Mouse (Mus musculus) forebrain, embryonic 13.5 days (tissue): Measurements from ENCODE around the gene Klkb1. TPM values are rescaled to one million over a fixed set of nuclear protein-coding genes. Genes with fewer than 3 reads are reported as not detected.

Source experiments
- ATAC-seq: fragments of 200-750 bp; cut with Nextera tagmentation; 2 replicates; pipeline ENCODE4 v1.8.0; 2017
- H3K27ac ChIP-seq: fragments of 300-500 bp; sonication (generic); 2 replicates; pipeline ENCODE4 v1.5.1; 2015; ENCODE audit warnings: inconsistent platforms, mild to moderate bottlenecking, moderate library complexity
- H3K27me3 ChIP-seq: fragments of 300-500 bp; sonication (generic); 2 replicates; pipeline ENCODE4 v1.6.1; 2015; ENCODE audit warnings: mild to moderate bottlenecking, inconsistent platforms
- H3K36me3 ChIP-seq: fragments of 300-500 bp; sonication (generic); 2 replicates; pipeline ENCODE4 v1.6.1; 2015; ENCODE audit warnings: mild to moderate bottlenecking, inconsistent platforms; ENCODE audit not compliant: poor library complexity, severe bottlenecking
- H3K4me1 ChIP-seq: fragments of 300-500 bp; sonication (generic); 2 replicates; pipeline ENCODE4 v1.6.1; 2015; ENCODE audit warnings: inconsistent platforms
- H3K4me2 ChIP-seq: fragments of 300-500 bp; sonication (generic); 2 replicates; pipeline ENCODE4 v1.6.1; 2015; ENCODE audit warnings: inconsistent platforms, mild to moderate bottlenecking, moderate library complexity
- H3K4me3 ChIP-seq: fragments of 300-500 bp; sonication (generic); 2 replicates; pipeline ENCODE4 v1.5.1; 2015; ENCODE audit warnings: mild to moderate bottlenecking, inconsistent platforms
- H3K9ac ChIP-seq: fragments of 300-500 bp; sonication (generic); 2 replicates; pipeline ENCODE4 v1.6.1; 2015; ENCODE audit warnings: mild to moderate bottlenecking, inconsistent platforms
- H3K9me3 ChIP-seq: fragments of 300-500 bp; sonication (generic); replicated peaks from 2 replicates; pipeline ENCODE4 v1.6.1; 2016; ENCODE audit warnings: inconsistent platforms
- WGBS: fragments of 180-500 bp; shearing (Covaris S2); methylation state at CpG from one replicate; pipeline ENCODE4 v1.1.7; 2015; 5-methylcytosine and 5-hydroxymethylcytosine counted together
- polyA plus RNA-seq: library from polyadenylated mRNA; unstranded; fragments of >200 nt; fragmentation: Nextera tagmentation; extraction: Ambion mirVana; gene quantifications from 2 replicates; pipeline ENCODE4 v1.2.1, GENCODE M21; 2015

The Klkb1 gene
- polyA plus RNA-seq, 1 experiment from 2014 or later: not detected

DNA sequence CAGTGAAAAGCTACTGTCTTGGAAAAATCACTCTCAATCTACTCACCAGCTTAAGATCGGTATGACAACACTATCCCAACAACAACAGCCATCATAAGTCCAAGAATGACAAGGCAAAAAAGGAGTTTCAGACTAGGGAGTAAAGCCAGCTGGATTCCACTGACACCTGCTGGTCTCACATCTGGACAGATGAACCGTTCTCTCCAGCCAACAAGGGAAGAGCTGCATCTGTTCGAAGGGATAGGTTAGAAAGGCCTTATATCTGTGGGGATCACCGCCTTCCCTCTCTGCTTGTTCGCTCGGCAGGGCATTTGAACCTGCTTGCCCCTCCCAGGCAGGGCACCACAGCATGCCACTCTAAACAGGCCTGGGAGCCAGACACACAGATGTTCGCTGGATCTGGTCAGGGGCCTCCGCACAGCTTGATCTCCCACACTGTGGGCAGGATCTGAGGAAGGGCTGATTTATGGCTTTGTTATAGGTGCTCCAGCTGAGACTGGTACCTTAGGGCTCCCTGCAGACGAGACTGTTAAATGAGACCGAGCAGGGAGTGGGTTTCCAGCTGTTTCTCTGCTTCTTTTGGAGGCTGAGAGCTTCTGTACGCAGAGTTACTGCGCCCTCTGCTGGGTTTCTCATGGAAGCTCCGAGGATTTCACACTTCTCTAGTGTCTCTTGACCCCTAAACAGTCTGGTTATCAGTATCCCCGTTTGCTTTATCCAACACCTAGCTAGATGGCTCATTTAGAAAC lies 58.3 kb downstream of the Klkb1 start:
- Histone ChIP-seq H3K9me3 (no peaks in the 10 kb centered on the region), H3K36me3 (no peaks in the 10 kb centered on the region), H3K4me3 (no peak overlapping the region), H3K27me3 (no peaks in the 10 kb centered on the region), H3K4me1 (no peaks in the 10 kb centered on the region), H3K4me2 (peak overlapping the region; percentile 38), H3K27ac (no peak overlapping the region), H3K9ac (no peak overlapping the region)
- 21% methylated on average over 14 of the region's 14 CpGs for WGBS
- peak; percentile 77 for ATAC-seq

DNA sequence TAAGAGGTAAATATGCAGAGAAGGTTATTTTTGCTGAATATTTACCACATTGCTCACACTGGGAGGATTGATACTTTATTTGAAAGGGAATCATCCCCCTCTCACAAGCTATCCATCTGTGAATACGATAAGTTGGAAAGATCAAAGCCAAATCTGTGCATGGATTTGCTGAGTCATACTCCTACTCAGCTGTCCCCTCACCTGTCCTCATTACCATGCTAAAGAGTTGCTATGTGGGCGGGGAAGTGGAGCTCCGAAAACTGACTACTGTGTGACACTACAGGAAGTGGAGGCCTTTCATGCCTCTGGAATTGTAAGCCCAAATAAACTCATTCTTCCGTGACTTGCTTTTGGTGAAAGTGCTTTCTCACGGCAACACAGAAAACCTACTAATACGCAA lies 59.4 kb downstream of the Klkb1 start:
- no peaks in the 10 kb centered on the region for H3K36me3 ChIP-seq
- no peak for ATAC-seq
- H3K27ac ChIP-seq: no peak overlapping the region
- H3K4me3 ChIP-seq: no peak overlapping the region
- H3K4me1 ChIP-seq: no peaks in the 10 kb centered on the region
- H3K4me2 ChIP-seq: no peak overlapping the region
- 84% methylated on average over 6 of the region's 6 CpGs for WGBS
- H3K9ac ChIP-seq: no peak overlapping the region
- H3K9me3 ChIP-seq: no peaks in the 10 kb centered on the region
- H3K27me3 ChIP-seq: no peaks in the 10 kb centered on the region

DNA sequence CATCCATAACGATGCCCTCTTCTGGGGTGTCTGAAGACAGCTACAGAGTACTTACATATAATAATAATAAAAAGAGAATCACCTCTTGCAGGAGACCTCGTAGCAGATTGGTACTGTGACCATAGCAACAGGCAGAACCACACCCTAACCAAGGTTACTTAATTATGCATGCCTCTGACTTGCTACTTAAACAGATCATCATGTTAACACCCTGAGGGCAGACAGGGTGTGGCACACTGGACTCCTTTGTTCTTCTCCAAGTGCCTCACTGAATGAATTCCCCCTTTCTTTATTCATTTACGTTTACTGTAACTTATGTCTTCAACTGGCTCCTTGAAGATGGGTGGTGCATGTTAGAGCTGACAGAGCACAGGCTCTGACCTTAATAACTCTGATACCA lies 61.4 kb downstream of the Klkb1 start:
- ATAC-seq: no peak
- no peak overlapping the region for H3K27ac ChIP-seq
- WGBS: 73% methylated on average over 3 of the region's 3 CpGs
- H3K4me3 ChIP-seq: no peak overlapping the region
- H3K36me3 ChIP-seq: no peaks in the 10 kb centered on the region
- H3K9me3 ChIP-seq: no peaks in the 10 kb centered on the region
- H3K4me1 ChIP-seq: no peaks in the 10 kb centered on the region
- no peak overlapping the region for H3K4me2 ChIP-seq
- no peak overlapping the region for H3K9ac ChIP-seq
- no peaks in the 10 kb centered on the region for H3K27me3 ChIP-seq

Other genes starting within 250 kb of the Klkb1 start
- gene Mtnr1a, start 225.7 kb downstream of the Klkb1 start, polyA plus RNA-seq: 0.17 and 0.18 TPM in 2 replicates
- gene F11, start 32.8 kb downstream of the Klkb1 start, polyA plus RNA-seq: not detected in 2 replicates
- gene Gm45753, start 13.6 kb upstream of the Klkb1 start, polyA plus RNA-seq: not detected in 2 replicates
- 0.49 and 0.72 TPM in 2 replicates for gene Cyp4v3, start 38.4 kb upstream of the Klkb1 start, polyA plus RNA-seq
- gene Fam149a, start 87.4 kb upstream of the Klkb1 start, polyA plus RNA-seq: 3.4 TPM in 2 replicates
- 0.87 and 1.3 TPM in 2 replicates for gene Tlr3, start 116.2 kb upstream of the Klkb1 start, polyA plus RNA-seq
- gene Sorbs2, start 212.9 kb upstream of the Klkb1 start, polyA plus RNA-seq: 101 and 107 TPM in 2 replicates